Mouse (Mus musculus): ENCODE measurements at regions not wholly inside any gene's neighbourhood (a gene's known extent, or its start where the extent isn't known, plus 50 kb on each side); places are given as distances from the start of the nearest gene placed in this dataset.

DNA sequence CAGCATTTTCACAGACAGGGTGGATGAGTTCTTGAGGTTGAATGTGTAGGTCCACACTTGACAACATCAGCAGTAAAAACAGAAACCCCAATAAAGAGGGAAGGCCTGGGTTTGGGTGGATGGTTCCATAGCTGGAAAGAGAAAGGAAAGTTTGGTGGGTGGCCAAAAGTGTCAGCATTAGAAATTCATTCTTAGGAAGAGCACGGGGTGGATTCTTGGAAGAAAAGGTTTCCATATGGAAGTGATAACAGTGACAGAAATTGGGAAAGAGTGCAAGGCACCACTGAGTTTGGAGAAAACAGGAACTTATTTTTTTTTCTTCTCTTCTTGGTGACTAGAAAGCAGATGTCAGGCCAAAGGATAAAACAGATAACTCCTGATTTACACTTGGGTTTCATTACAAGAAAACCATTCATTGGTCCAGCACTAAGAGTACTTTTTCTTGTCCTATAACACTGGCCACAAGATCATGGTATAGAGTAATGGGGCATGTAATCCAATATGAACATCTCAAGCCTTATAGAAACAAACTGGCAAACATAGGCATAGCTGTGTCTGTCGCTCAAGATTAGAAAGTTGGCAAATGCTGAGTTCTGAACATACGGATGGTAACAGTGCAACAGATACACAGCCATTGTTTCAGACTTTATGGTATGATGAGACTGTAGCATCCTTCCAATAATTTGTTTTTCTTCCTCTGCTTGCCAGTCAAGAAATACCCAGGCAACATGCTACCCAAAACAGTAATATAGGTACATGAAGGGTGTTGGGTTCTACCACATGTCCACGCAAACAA is 209.7 kb upstream of the Pard3b start:
- DNase-seq = peak; percentile 15

DNA sequence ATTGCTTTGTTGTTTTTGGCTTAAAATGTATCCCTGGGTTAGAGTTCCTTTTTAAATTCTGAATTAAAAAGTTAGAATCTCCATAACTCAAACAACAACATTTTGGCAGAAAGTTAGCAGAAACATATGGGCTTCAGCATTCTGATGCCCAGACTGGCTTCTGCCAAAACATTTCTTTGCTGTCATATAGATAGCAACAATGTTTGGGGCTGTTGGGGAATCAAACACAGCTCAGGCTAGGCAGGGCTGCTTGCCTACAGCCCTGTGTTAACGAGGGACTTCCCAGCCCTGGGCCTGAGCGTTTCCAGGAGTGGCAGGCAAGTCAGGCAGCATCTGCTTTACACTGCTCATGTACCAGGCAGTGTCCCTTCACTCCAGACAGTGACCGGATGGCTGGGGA is 201.0 kb upstream of the Pard3b start:
- DNase-seq = no peak

DNA sequence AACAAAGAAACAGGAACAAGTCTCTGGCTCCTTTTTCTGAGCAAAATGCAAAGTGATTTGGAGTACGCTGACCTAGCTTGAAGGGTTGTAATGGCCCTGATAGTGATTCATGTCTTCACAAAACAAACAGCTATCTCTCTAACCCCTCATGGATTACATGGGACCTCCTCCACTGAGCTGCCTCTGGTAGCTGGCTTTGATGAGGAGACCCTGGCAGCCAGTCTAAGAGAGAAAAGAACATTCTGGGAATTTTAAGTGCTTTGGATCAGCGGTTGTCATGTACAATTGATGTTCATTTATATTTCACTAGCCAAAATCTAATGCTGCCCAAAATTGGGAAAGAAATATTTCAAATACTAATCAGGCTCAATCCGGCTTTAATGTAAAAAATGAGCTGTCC is 177.2 kb upstream of the Pard3b start:
- peak; percentile 14 for DNase-seq

GRCm38 (mm10) chr1:61470617-61471214 is 167.9 kb upstream of the Pard3b start:
- no peak for DNase-seq

DNA sequence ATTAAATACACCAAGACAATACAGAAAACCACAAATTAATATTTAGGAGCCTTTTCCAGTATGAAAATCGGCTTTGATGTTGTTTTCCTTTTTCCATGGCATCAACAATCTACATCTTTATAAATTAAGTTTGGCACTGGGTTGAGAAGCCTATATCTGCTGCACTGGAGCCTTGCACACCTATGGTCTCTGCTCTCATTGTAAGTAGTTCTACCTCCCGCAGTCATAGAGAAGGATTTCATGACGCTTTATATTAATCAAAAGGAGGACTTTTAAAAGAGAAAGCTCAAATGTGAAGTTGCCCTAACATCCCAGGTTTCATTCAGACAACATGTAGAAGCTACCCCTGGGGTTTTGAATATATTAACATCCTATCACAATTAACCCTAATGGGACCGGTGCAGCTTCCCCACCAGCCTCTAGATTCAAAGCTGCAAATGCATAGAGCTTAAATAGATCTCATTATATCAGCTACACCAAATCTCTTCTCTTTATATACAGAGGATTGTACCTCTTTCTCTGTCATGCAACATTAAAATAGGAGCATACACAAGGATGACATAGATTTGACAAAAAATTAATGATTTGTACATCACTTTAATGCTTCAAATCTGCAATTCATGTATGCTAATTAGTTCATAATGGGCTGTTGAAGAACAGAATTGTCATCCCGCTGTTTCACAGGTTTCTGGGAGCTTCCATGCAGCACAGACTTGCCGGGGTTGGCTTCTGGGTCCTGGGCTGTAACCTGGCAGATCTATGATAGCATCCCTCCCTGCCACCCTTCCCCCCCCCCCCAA is 166.6 kb upstream of the Pard3b start:
- no peak for DNase-seq

DNA sequence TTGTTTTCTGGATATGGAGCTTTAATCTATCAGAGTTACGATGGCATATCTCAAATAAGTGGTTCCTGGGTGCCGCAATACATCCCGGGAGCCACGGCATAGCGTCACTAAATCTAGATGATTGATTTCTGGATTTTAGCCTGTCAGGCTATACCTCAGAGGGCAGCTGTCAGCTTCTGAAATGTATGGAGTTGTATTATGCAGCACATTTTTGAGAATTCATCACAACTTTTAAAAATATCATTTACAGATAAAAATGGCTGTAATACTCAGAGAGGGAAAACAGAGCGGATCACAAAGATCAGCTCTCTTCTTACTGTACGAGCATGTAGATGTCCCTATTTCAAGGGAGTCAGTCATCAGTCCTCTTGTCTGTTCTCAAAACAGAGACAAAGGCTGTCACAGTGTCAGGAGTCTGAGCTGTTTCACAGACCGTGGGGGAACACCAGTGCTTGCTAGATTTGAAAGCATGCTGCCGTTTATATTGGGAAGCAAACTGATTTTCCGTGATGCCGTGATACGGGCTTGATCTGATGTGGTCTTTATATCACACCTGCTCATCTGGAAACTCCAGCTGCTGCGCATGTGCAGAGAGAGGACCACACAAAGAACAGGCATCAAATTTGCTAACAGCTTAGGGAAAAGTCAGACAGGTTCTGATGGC is 165.9 kb upstream of the Pard3b start:
- no peak for DNase-seq

DNA sequence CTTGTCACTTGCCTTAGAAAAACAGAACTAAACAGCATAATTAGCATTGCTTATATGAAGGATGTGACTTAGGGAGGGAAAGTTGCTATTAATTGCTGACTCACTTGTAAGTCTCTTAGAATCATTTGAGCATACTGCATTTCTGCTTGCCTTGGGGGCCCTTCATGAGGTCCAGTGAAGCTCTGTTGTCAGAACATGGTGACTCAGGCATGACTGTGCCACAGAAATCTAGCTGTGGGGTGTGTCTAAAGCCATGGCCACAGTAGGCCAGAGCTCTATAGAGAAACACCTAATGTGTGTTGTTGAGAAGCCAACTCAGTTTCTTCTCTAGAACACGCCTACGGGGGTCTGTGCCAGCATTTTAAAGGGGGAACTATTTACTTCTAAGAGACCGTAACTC is 153.2 kb upstream of the Pard3b start:
- DNase-seq = no peak

- no peak for DNase-seq
These were observed 113.7 kb upstream of the Pard3b start for GRCm38 (mm10) chr1:61524886-61525285.

DNA sequence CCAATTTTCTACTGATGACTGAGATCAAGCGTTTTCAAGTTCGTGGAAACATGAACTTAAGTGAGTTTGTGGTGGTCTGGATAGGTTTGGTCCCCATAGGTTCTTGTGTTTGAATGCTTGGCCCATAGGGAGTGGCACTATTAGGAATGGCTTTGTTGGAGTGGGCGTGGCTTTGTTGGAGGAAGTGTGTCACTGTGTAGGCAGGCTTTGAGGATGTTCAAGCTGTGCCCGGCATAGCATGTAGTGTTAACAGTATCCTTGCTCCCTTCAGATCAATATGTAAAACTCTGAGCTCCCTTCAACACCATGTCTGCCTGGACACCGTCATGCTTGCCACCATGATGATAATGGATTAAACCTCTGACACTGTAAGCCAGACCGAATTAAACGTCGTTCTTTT is 112.7 kb upstream of the Pard3b start:
- no peak for DNase-seq

DNA sequence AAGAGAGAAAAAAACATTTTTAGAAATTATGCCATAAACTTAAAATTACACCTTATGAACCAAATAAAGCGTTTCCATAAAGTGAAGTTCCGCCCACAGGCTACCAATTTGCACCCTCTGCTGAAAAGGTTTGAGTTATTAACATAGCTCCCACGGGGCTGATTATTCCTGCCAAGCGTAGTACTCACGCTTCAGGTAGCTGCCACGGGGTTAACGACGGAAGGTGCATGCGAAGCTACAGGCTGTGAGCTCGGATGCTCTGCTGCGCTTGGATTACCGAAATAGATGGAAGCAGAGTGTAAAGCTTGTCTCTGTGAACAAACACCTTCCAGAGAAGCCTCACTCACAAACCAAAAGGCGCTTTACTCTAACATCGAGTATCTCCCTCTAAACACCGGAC is 109.9 kb upstream of the Pard3b start:
- no peak for DNase-seq

DNA sequence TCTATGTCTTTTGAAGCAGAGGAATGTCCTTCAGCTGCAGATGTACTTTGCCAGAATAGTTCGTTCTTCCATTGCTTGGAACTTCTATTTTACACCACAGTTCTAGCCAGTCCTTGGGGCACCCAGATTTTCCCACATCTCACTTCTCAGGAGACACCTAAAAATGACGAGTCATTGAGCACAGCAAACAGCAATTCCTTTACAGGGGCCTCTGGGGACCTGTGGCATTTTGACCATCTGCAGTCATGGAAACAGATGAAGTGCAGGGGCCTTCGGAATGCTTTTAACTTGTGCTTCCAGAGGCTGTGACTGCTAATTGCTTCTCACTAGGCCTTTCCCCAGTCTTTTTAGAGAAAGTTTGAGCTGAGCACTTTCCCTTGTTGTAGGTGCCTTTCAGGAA is 108.5 kb upstream of the Pard3b start:
- DNase-seq = no peak

DNA sequence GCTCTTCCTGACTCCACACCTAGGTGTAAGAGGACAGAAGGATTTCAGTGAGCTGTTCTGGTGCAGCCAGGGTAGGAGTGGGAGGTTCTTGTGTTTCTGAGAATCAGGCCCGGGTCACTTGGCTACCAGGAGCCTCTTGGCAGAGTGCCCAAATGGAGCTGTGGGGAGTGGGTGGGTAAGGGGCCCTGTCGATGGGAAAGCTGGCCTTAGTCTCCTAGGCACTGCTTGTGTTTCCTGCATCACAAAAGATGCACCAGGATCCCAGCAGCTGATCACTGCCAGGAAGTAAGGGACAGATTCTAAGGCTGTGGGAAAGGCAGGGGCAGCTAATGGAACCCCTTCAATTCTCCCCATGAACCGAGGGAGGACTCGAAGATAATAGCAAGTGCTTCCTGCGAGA is 107.1 kb upstream of the Pard3b start:
- DNase-seq = no peak

DNA sequence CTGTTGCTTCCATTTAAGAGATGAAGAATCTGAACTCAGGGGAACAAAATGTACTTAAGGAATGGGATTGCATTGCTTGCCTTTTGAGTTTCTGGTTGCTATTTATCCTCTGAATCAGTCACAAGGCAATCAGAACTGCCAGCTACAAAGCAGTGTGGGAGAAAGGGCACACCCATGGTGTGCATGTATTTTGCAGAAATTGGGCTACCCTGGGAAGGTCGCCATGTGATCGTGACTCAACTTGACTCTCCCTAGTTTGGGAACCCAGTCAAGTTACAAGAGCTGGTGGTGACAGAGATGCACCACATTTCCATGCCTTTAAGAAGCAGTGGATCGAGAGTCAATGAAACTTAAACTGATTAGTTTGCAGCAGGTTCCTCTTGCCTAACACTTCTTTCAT is 98.5 kb upstream of the Pard3b start:
- no peak for DNase-seq

- no peak for DNase-seq
These were observed 97.5 kb upstream of the Pard3b start for GRCm38 (mm10) chr1:61541166-61541565.

DNA sequence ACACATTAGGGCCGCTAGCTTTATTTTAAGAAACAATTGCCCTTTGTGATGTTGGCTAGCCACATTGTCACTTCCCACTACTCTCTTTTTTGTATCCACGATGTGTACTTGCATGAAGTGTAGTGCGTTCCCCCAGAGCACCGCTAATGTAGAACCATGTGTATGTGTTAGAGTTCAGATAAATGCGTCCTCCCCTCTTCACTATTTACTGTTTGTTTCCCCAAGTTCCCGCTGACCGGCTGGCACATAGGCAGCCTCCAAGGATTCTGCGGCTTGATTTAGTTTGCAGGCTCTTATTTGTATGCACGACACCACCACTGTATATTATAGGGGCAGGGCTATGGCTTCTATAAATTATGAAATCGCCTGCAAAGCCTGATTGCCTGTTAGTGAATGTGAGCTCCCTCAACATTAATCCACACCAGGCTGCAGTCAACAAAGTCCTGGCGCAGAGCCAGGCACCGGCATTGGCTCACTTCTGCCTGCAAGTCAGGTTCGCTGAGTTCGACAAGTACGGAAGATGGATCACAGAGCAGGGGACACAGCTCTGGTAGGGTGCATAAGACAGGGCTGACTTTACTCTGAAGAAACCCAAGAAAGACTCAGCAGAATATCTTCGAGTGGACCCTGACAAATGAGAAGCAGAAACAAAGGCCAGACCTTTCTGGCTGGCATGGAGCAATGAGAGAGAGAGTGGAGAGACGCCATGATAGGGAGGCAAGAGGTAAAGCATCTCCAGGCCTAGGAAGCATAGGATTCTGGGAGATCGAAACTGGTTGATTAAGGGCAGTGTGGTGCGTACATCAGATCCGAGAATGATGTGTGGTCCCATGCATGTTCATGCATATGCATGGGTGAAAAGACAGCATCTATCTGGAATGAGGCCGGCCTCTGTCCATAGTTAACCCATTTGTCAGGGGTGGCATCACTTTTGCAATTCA is 85.8 kb upstream of the Pard3b start:
- DNase-seq = peak; percentile 59

- DNase-seq = no peak
These were observed 79.1 kb upstream of the Pard3b start for GRCm38 (mm10) chr1:61559514-61559913.

DNA sequence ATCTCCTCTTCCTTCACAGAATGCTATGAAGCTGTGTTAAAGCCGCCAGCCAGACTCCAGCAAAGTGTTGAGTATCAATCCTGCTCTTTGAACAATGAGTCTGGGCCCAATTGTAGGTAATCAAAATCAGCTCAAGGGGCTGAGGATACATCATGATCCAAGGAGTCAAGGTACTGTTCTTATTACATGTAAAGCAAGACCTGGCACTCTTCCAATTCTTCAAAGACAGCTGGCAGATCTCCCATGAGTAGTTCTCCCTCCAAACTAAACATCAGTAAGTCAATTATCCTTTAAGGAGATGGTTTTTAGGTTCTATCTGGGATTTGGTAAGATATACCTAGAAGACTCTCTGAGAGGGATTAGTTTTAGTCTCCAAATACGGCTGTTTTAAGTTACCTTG is 76.5 kb upstream of the Pard3b start:
- DNase-seq = no peak

DNA sequence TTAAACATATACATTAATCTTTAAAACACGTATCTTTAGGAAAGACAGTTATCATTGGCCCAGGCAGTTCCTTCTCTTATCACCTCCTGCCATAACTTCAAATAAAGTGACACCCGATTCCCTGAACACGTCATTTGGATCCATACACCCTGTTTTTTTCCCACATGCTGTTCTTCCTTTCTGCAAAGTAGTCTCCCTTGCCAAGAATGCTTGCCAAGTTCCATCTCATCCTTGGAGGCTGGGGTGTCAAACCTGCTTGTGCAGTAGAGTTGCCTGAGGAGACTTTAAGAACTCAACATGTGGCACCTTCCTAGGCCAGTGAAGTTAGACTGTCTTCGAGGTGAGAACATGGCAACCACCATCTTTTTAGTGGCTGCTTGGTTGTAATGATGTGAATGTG is 73.2 kb upstream of the Pard3b start:
- no peak for DNase-seq

DNA sequence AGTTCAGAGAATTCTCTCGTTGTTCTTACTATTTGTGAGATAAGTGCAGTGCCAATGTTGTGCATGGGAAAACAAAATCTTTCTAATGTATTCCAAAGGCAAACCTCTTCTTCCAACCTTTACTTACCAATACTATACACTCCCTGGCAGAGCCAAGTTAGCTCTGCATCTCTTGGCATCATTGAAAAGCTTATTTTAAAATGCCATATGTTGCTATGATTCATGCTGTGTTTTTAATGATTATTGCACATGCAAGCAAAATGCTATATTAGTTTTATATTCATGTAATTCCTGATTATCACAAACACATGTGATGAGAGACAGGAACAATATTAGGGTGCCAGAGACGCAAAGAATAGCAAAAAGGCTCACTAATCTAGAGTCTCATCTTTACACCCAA is 64.3 kb upstream of the Pard3b start:
- no peak for DNase-seq

DNA sequence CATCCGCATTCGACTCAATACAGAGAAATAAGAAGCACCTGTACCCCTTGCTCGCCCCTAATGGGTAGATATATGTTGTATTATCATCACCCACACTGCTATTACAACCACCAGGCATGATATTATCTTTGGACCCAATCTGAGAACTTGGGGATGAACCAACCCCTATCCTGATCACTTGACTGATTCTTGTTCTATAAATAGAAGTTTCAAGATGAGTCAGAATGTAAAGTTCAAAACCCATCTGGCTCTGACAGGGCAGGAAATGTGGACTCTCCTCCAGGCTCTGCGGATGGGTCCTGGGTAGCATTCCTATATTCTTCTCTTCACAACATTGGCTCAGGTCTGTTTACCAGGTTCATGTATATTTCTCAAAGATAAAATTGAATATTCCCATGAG is 61.9 kb upstream of the Pard3b start:
- DNase-seq = no peak

DNA sequence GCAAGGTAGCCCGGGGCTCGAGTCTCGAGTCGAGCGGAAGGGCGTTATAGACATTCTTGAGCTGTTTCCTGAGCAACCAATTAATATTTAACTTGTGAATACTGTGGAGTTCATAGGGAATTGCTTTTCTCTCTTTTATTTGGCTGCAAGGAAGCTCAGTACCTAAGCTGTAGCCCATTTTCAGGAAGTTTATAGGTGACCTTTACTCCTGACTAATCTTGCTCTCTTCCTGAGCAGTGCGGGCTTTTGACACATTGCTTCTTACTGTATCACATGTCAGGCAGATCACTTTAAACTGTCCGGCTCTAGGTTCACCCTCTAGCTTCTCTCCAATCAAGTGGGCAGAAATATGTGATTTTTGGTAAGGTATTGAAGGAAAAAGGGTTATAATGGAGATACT is 51.4 kb upstream of the Pard3b start:
- DNase-seq = peak; percentile 4

All from kidney, postnatal 14 days (tissue).